Mouse (Mus musculus) ES-E14 (cell line): Measurements from ENCODE around the gene Ctnnb1.

ENCODE experiments used
- CHD2 ChIP-seq: IDR thresholded peaks from 2 replicates; pipeline ENCODE4 v1.6.1; 2014; ENCODE audit warnings: mild to moderate bottlenecking, low read depth, low read length, inconsistent platforms
- HCFC1 ChIP-seq: IDR thresholded peaks from 2 replicates; pipeline ENCODE4 v1.6.1; 2012; ENCODE audit warnings: low read length, inconsistent platforms, borderline replicate concordance; ENCODE audit not compliant: insufficient read depth
- ZC3H11A ChIP-seq: IDR thresholded peaks from 2 replicates; pipeline ENCODE4 v1.6.1; 2012; ENCODE audit warnings: low read depth, mild to moderate bottlenecking, inconsistent platforms, low read length, borderline replicate concordance
- ZNF384 ChIP-seq: IDR thresholded peaks from 2 replicates; pipeline ENCODE4 v1.6.1; 2012; ENCODE audit warnings: low read depth, low read length, inconsistent platforms

GRCm38 (mm10) chr9:120946131-120946530 lies 17.1 kb downstream of the Ctnnb1 start:
- TF ChIP-seq CHD2 (no peak), ZNF384 (no peak), HCFC1 (no peak), ZC3H11A (no peak)
